Mouse (Mus musculus) stomach, embryonic 15.5 days (tissue): ENCODE data around the gene Axin1. TPM values are rescaled to one million over a fixed set of nuclear protein-coding genes. Genes with fewer than 3 reads are reported as not detected.

Experiments
- polyA plus RNA-seq: library from polyadenylated mRNA; unstranded; fragments of >200 nt; fragmentation: Nextera tagmentation; extraction: Ambion mirVana; gene quantifications from 2 replicates; pipeline ENCODE4 v1.2.1, GENCODE M21; 2015

Gene Axin1
- polyA plus RNA-seq, 1 experiment from 2014 or later: 18.3 TPM

Other genes starting within 250 kb of the Axin1 start
- gene Rab40c, start 219.0 kb upstream of the Axin1 start, polyA plus RNA-seq: 27.1 and 27.3 TPM in 2 replicates
- gene Pigq, start 193.8 kb upstream of the Axin1 start, polyA plus RNA-seq: 60.7 and 60.8 TPM in 2 replicates
- 0.30 TPM in 1 of 2 replicates, not detected in the other for gene Nhlrc4, start 193.7 kb upstream of the Axin1 start, polyA plus RNA-seq
- 0.24 and 0.52 TPM in 2 replicates for gene A930017K11Rik, start 186.1 kb upstream of the Axin1 start, polyA plus RNA-seq
- gene Capn15, start 152.9 kb upstream of the Axin1 start, polyA plus RNA-seq: 20.4 and 22.8 TPM in 2 replicates
- 11.9 and 13.3 TPM in 2 replicates for gene Rab11fip3, start 69.1 kb upstream of the Axin1 start, polyA plus RNA-seq
- gene Decr2, start 48.4 kb upstream of the Axin1 start, polyA plus RNA-seq: 39.3 and 42.0 TPM in 2 replicates
- 86.2 and 88.8 TPM in 2 replicates for gene Nme4, start 43.1 kb upstream of the Axin1 start, polyA plus RNA-seq
- gene Tmem8, start 25.4 kb upstream of the Axin1 start, polyA plus RNA-seq: 6.6 and 7.2 TPM in 2 replicates
- gene Mrpl28, start 15.2 kb upstream of the Axin1 start, polyA plus RNA-seq: 199 and 208 TPM in 2 replicates
- gene Pdia2, start 60.4 kb downstream of the Axin1 start, polyA plus RNA-seq: 121 and 146 TPM in 2 replicates
- gene Rgs11, start 64.3 kb downstream of the Axin1 start, polyA plus RNA-seq: 27.2 and 32.1 TPM in 2 replicates
- 118 and 143 TPM in 2 replicates for gene Arhgdig, start 69.1 kb downstream of the Axin1 start, polyA plus RNA-seq
- 73.6 and 75.6 TPM in 2 replicates for gene Fam234a, start 105.6 kb downstream of the Axin1 start, polyA plus RNA-seq
- 91.1 and 97.0 TPM in 2 replicates for gene Luc7l, start 114.2 kb downstream of the Axin1 start, polyA plus RNA-seq